Mouse (Mus musculus): ENCODE data around the gene Il13.

- TF ChIP-seq TAL1 (IDR thresholded peaks at IDR 0.05; ENCODE audit: low read length), result no peak
- no peak for TF ChIP-seq GATA1 (IDR thresholded peaks at IDR 0.05; ENCODE audit: low read length)
Observed at GRCm38 (mm10) chr11:53588279-53588678, 46.2 kb downstream of the Il13 start.

Measured in erythroblast, embryonic 14.5 days (primary cell).